Mouse (Mus musculus) liver (tissue): ENCODE results near the gene Zfp947.
A peak's percentile ranks its signal among the peaks of the same experiment; 100 is the strongest.
"Not testable (repeated sequence)": the region's sequence is repeated elsewhere in the genome, so short reads cannot be mapped to it uniquely, and the experiment has no call there.

Experiments
- DNase-seq: peaks from one replicate; pipeline ENCODE4 v3.0.0-alpha.2; 2020; ENCODE audit warnings: mixed read lengths

The Zfp947 gene

GRCm38 (mm10) chr17:22165722-22166294 is at the start of gene Zfp947:
Gene Zfp947, minus strand, starts transcription at chr17:22166190.
- DNase-seq, result peak; percentile 17

GRCm38 (mm10) chr17:22165304-22165703 is 686 bp downstream of the Zfp947 start:
- DNase-seq, result not testable (repeated sequence)

GRCm38 (mm10) chr17:22153951-22154350 is 12.0 kb downstream of the Zfp947 start:
- not testable (repeated sequence) for DNase-seq

GRCm38 (mm10) chr17:22118770-22119169 is 47.2 kb downstream of the Zfp947 start:
- DNase-seq, result no peak
